Mouse (Mus musculus) kidney, adult 2 months (tissue): ENCODE measurements around the gene Srsf10.

Experiments used
- CTCF ChIP-seq: fragments of 200-500 bp; conservative IDR thresholded peaks from 2 replicates; pipeline ENCODE4 v1.5.1; 2011; ENCODE audit warnings: low read depth, mild to moderate bottlenecking, control low read depth, low read length, moderate library complexity, mixed read lengths; ENCODE audit not compliant: insufficient read depth, insufficient read length
- POLR2A ChIP-seq: fragments of 200-500 bp; IDR thresholded peaks from one replicate; pipeline ENCODE4 v1.6.1; 2011; ENCODE audit warnings: low read depth, low read length, control low read depth

- TF ChIP-seq CTCF, result no peak
- no peak for TF ChIP-seq POLR2A
These were observed 44.5 kb downstream of the Srsf10 start for GRCm38 (mm10) chr4:135900008-135900407.
